10 mouse cellular contexts compared by ENCODE assay signal in the genomic region with DNA sequence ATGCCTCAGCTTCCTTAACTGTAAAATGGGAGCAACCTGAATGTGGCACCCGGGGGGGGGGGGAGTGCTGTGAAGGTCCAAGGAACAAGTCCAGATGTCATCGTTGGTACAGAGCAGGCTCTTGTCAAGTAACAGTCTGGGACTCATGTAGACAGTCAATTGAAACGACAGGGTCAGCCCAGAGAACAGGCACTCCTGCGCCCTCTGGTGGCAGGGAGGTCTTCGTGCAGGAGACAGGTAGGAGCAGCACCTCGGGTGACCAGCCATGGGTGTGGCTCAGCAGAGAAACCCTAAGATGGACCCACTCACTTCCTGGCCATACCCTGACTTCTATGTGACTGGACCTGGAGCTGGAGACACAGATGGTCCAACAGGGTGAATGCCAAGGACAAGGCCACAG. TPM values are rescaled to one million over a fixed set of nuclear protein-coding genes. Genes with fewer than 3 reads are reported as not detected.
A peak's percentile ranks its signal among the peaks of the same experiment; 100 is the strongest.
DNase-seq lines count a peak whose midpoint lies in the region; ATAC-seq and TF ChIP-seq lines count a peak whose summit lies in the region.
"Had no signal": no experiment of that assay in that cellular context is flagged by ENCODE, and none has a peak within 500 bp of the region (broad histone marks: within the 10 kb centered on the region; RNA-seq: fewer than 3 reads in every experiment).

No protein-coding gene starts in this region.

- no peak overlapping the region for H3K4me3 ChIP-seq in left cerebral cortex, adult 2 months
- H3K4me3 ChIP-seq in forebrain, embryonic 11.5 days (ENCODE audit: low read depth, low read length): no peak overlapping the region
- no peak overlapping the region for H3K4me3 ChIP-seq in hindbrain, postnatal 0 days (ENCODE audit: low read length)
- H3K4me3 ChIP-seq: neural tube, embryonic 15.5 days had no signal

- no peaks in the 10 kb centered on the region for H3K9me3 ChIP-seq in forebrain, embryonic 11.5 days (ENCODE audit: control insufficient read depth, low read length)
- H3K9me3 ChIP-seq in hindbrain, postnatal 0 days (ENCODE audit: low read length): no peaks in the 10 kb centered on the region
- H3K9me3 ChIP-seq: neural tube, embryonic 15.5 days had no signal

- H3K27me3 ChIP-seq in forebrain, embryonic 11.5 days (ENCODE audit: control insufficient read depth, insufficient read depth, low read length): no peaks in the 10 kb centered on the region
- H3K27me3 ChIP-seq in hindbrain, postnatal 0 days (ENCODE audit: insufficient read depth, low read length): no peaks in the 10 kb centered on the region
- H3K27me3 ChIP-seq: neural tube, embryonic 15.5 days had no signal

- H3K4me1 ChIP-seq in forebrain, embryonic 11.5 days (replicated peaks; ENCODE audit: control insufficient read depth, insufficient read depth, low read length): no peaks in the 10 kb centered on the region
- H3K4me1 ChIP-seq in hindbrain, postnatal 0 days (ENCODE audit: insufficient read depth, low read length): no peaks in the 10 kb centered on the region
- H3K4me1 ChIP-seq: neural tube, embryonic 15.5 days had no signal

- no peak for DNase-seq in left cerebral cortex, adult 2 months (ENCODE audit: extremely low spot score in 1 of 2, low spot score in 2 of 2)
- no peak for DNase-seq in left cerebral cortex, postnatal 25 days (ENCODE audit: low spot score in 2 of 2)
- DNase-seq in ZHBTc4 (ENCODE audit: low read depth, low spot score): peak; percentile 57
- peak; percentile 29 to 34 for DNase-seq in thymus, postnatal 36 days
- DNase-seq in forebrain, embryonic 11.5 days (ENCODE audit: low spot score): no peak
- DNase-seq in hindbrain, postnatal 0 days (ENCODE audit: low spot score): no peak
- no peak for DNase-seq in right cerebral cortex, postnatal 25 days
- DNase-seq: kidney, postnatal 36 days had no signal

- peak; percentile 8 for TF ChIP-seq CTCF in left cerebral cortex, adult 2 months (IDR thresholded peaks at IDR 0.05)
- TF ChIP-seq CTCF in hindbrain, postnatal 0 days (IDR thresholded peaks at IDR 0.05; ENCODE audit: low read depth): no peak

- ATAC-seq in megakaryocyte, adult 5-6 weeks (ENCODE audit: poor library complexity, severe bottlenecking): peak; percentile 77
- ATAC-seq in forebrain, embryonic 11.5 days (replicated peaks; ENCODE audit: low FRiP score): no peak
- no peak for ATAC-seq in hindbrain, postnatal 0 days

- H3K4me2 ChIP-seq in forebrain, embryonic 11.5 days (ENCODE audit: low read depth, low read length, severe bottlenecking): no peak overlapping the region
- no peak overlapping the region for H3K4me2 ChIP-seq in hindbrain, postnatal 0 days (ENCODE audit: low read depth, low read length)
- H3K4me2 ChIP-seq: neural tube, embryonic 15.5 days had no signal

- 76% methylated on average over 6 of the region's 6 CpGs for WGBS in forebrain, embryonic 11.5 days
- WGBS in hindbrain, postnatal 0 days: 78% methylated on average over 6 of the region's 6 CpGs

- H3K9ac ChIP-seq in forebrain, embryonic 11.5 days (ENCODE audit: low read length): no peak overlapping the region
- H3K9ac ChIP-seq in hindbrain, postnatal 0 days (replicated peaks; ENCODE audit: low read length): no peak overlapping the region
- H3K9ac ChIP-seq: neural tube, embryonic 15.5 days had no signal

- no peak overlapping the region for H3K27ac ChIP-seq in left cerebral cortex, adult 2 months
- no peak overlapping the region for H3K27ac ChIP-seq in forebrain, embryonic 11.5 days (ENCODE audit: low read depth, low read length)
- H3K27ac ChIP-seq in hindbrain, postnatal 0 days: no peak overlapping the region
- H3K27ac ChIP-seq: neural tube, embryonic 15.5 days had no signal

- intact Hi-C loops in left cerebral cortex, adult 2 months (cut with DNase I): no loop called here
- intact Hi-C loops in left cerebral cortex, postnatal 25 days (cut with DNase I): loop anchor here (10.0 kb wide), 1 partner anchor 325 kb away; no protein-coding TSS in a partner anchor

- H3K36me3 ChIP-seq in forebrain, embryonic 11.5 days (ENCODE audit: control insufficient read depth, insufficient read depth, low read length): no peaks in the 10 kb centered on the region
- H3K36me3 ChIP-seq in hindbrain, postnatal 0 days (ENCODE audit: insufficient read depth, low read length): no peaks in the 10 kb centered on the region
- H3K36me3 ChIP-seq: neural tube, embryonic 15.5 days had no signal

RNA-seq across cellular contexts. Expression of a gene that starts 42.8 kb away (rescaled TPM):
- total RNA-seq in left cerebral cortex, adult 2 months (2021): 10 to 100 TPM; 58.4 to 63.6 TPM
- 10 to 100 TPM; 50.4 to 61.6 TPM for total RNA-seq in left cerebral cortex, postnatal 25 days (2021)
- 8.5 and 9.7 TPM in 2 replicates for total RNA-seq in megakaryocyte, adult 5-6 weeks (2015)
- total RNA-seq in megakaryocyte, adult 5-6 weeks (2017): 11.4 and 12.0 TPM in 2 replicates
- polyA plus RNA-seq in forebrain, embryonic 11.5 days (2014; fragmentation: Nextera tagmentation; extraction: Ambion mirVana): 47.5 and 48.6 TPM in 2 replicates
- 26.3 and 40.3 TPM in 2 replicates for total RNA-seq in hindbrain, postnatal 0 days (2014; rRNA removed)
- polyA plus RNA-seq in hindbrain, postnatal 0 days (2015; fragmentation: Nextera tagmentation; extraction: Ambion mirVana): 71.5 and 77.3 TPM in 2 replicates

Comparison
In these comparisons a context has a peak if more than half of its experiments do, and no peak if none do; other contexts are left out.
1. DNase-seq: peak in ZHBTc4 (single experiment) and thymus, postnatal 36 days (2 of 2); none in left cerebral cortex, adult 2 months (0 of 2), left cerebral cortex, postnatal 25 days (0 of 2), forebrain, embryonic 11.5 days (single experiment), hindbrain, postnatal 0 days (single experiment) and right cerebral cortex, postnatal 25 days (single experiment).